9 mouse cellular contexts compared by ENCODE assay signal in genomic region chr5:92332359-92332840, GRCm38 (mm10). TPM values are rescaled to one million over a fixed set of nuclear protein-coding genes. Genes with fewer than 3 reads are reported as not detected.
DNase-seq lines count a peak whose midpoint lies in the region; ATAC-seq and TF ChIP-seq lines count a peak whose summit lies in the region.
"Had no signal": no experiment of that assay in that cellular context is flagged by ENCODE, and none has a peak within 500 bp of the region (broad histone marks: within the 10 kb centered on the region; RNA-seq: fewer than 3 reads in every experiment).

No protein-coding gene starts in this region.

- no peak overlapping the region for H3K4me3 ChIP-seq in CH12.LX (replicated peaks in 1 of 3; ENCODE audit: low read depth in 2 of 3, low read length in 2 of 3, poor library complexity in 1 of 3)
- H3K4me3 ChIP-seq in kidney, embryonic 14.5 days (ENCODE audit: low read length) = no peak overlapping the region
- H3K4me3 ChIP-seq: midbrain, embryonic 12.5 days had no signal

- DNase-seq in 3T3-L1 (ENCODE audit: low read depth, low spot score) (peak; percentile 87), CH12.LX (ENCODE audit: extremely low read depth) (no peak)
- DNase-seq in heart, adult 18-20 months = peak; percentile 85
- no peak for DNase-seq in urinary bladder, postnatal 4 days (ENCODE audit: low spot score in 2 of 2)
- no peak for DNase-seq in cerebellum, postnatal 14 days

- no peak for TF ChIP-seq EP300 in CH12.LX (IDR thresholded peaks at IDR 0.05; ENCODE audit: low read length)

- dilution Hi-C loops in CH12.LX (cut with MboI; ENCODE audit: extremely low pct_ligation_motif_present, extremely low pct_unique_long_range_greater_than_20kb, low sequenced_read_pairs) = no loop called here

- no peak for ATAC-seq in kidney, embryonic 14.5 days (ENCODE audit: low FRiP score, low TSS enrichment)
- 0 out of 2 replicates have a peak, but pooled peaks have one; percentile 39 for ATAC-seq in megakaryocyte, adult 5-6 weeks (ENCODE audit: poor library complexity, severe bottlenecking)

- no peak overlapping the region for H3K27ac ChIP-seq in CH12.LX (ENCODE audit: insufficient read depth, low read depth)
- peak overlapping the region; percentile 47; the same call in 1 of the 2 replicates for H3K27ac ChIP-seq in kidney, embryonic 14.5 days (ENCODE audit: low read depth, low read length)
- H3K27ac ChIP-seq: midbrain, embryonic 12.5 days had no signal

- no peak for TF ChIP-seq CTCF in CH12.LX (conservative IDR thresholded peaks at IDR 0.05 in 1 of 2, IDR thresholded peaks at IDR 0.05 in 1 of 2; ENCODE audit: low read depth in 2 of 2, low read length in 2 of 2)

- no peak for TF ChIP-seq RAD21 in CH12.LX (IDR thresholded peaks at IDR 0.05; ENCODE audit: low read depth, low read length)

- 0 out of 4 replicates have a peak, but pooled peaks cover 0 to 5% of the 10 kb centered on the region in 2 experiments for H3K4me1 ChIP-seq in CH12.LX (ENCODE audit: control insufficient read depth in 1 of 2, insufficient read depth in 2 of 2)
- H3K4me1 ChIP-seq in kidney, embryonic 14.5 days (ENCODE audit: control insufficient read depth, insufficient read depth, low read length) = no peaks in the 10 kb centered on the region
- H3K4me1 ChIP-seq: midbrain, embryonic 12.5 days had no signal

- 63% methylated on average over 9 of the region's 9 CpGs for WGBS in kidney, embryonic 14.5 days

- no peaks in the 10 kb centered on the region for H3K27me3 ChIP-seq in CH12.LX (replicated peaks)
- no peaks in the 10 kb centered on the region for H3K27me3 ChIP-seq in kidney, embryonic 14.5 days (ENCODE audit: control insufficient read depth, insufficient read depth, low read length)
- H3K27me3 ChIP-seq: midbrain, embryonic 12.5 days had no signal

- no peaks in the 10 kb centered on the region for H3K79me2 ChIP-seq in CH12.LX (replicated peaks; ENCODE audit: control insufficient read depth, extremely low read depth, insufficient read depth, poor library complexity, severe bottlenecking)

- H3K36me3 ChIP-seq in CH12.LX (replicated peaks in 1 of 2; ENCODE audit: control insufficient read depth in 1 of 2, insufficient read depth in 1 of 2, low read length in 1 of 2) = no peaks in the 10 kb centered on the region
- no peaks in the 10 kb centered on the region for H3K36me3 ChIP-seq in kidney, embryonic 14.5 days (ENCODE audit: control insufficient read depth, insufficient read depth, low read length)
- H3K36me3 ChIP-seq: midbrain, embryonic 12.5 days had no signal

- H3K4me2 ChIP-seq in CH12.LX (ENCODE audit: insufficient read depth, low read depth, poor library complexity, severe bottlenecking) = peak overlapping the region; percentile 46
- H3K4me2 ChIP-seq in kidney, embryonic 14.5 days (replicated peaks; ENCODE audit: low read depth, low read length) = peak overlapping the region; percentile 12; the same call in 1 of the 2 replicates
- H3K4me2 ChIP-seq: midbrain, embryonic 12.5 days had no signal

- no peaks in the 10 kb centered on the region for H3K9me3 ChIP-seq in CH12.LX (replicated peaks; ENCODE audit: low read length)
- no peaks in the 10 kb centered on the region for H3K9me3 ChIP-seq in kidney, embryonic 14.5 days (ENCODE audit: control insufficient read depth, low read length)
- H3K9me3 ChIP-seq: midbrain, embryonic 12.5 days had no signal

- in situ Hi-C loops in CH12.LX (cut with MboI; ENCODE audit: low pct_ligation_motif_present, low pct_unique_long_range_greater_than_20kb, low sequenced_read_pairs) = no loop called here

- no peak overlapping the region for H3K9ac ChIP-seq in CH12.LX (ENCODE audit: insufficient read depth, low read depth)
- no peak overlapping the region for H3K9ac ChIP-seq in kidney, embryonic 14.5 days (ENCODE audit: low read depth, low read length)
- H3K9ac ChIP-seq: midbrain, embryonic 12.5 days had no signal

- TF ChIP-seq POLR2A in CH12.LX (IDR thresholded peaks at IDR 0.05; ENCODE audit: low read depth, low read length) = no peak

TF ChIP-seq in CH12.LX, 34 proteins besides CTCF, POLR2A, EP300 and RAD21:
- TF ChIP-seq CHD1 (IDR thresholded peaks at IDR 0.05; ENCODE audit: low read depth, low read length) = no peak
- TF ChIP-seq SMC3 (IDR thresholded peaks at IDR 0.05; ENCODE audit: low read depth, low read length) = no peak
TF ChIP-seq in CH12.LX: peak in this region for 0.

RNA-seq across cellular contexts. Expression of gene Art3, which starts 0.8 kb away (rescaled TPM):
- 0.25 and 0.34 TPM in 2 replicates for total RNA-seq in CH12.LX (2012; rRNA removed)
- not detected in 2 replicates for total RNA-seq in CH12.LX (2014; rRNA removed)
- polyA plus RNA-seq in CH12.LX (2012; ENCODE audit: insufficient read length, low read depth) = not detected in 2 replicates
- total RNA-seq in heart, adult 18-20 months (2021) = 100 to 1,000 TPM; 595 to 602 TPM
- 1.7 and 3.1 TPM in 2 replicates for polyA plus RNA-seq in kidney, embryonic 14.5 days (2014; fragmentation: Nextera tagmentation; extraction: Ambion mirVana)
- total RNA-seq in megakaryocyte, adult 5-6 weeks (2015) = not detected in 2 replicates
- total RNA-seq in megakaryocyte, adult 5-6 weeks (2017) = not detected in 2 replicates

RNA-seq across cellular contexts. Expression of gene Cxcl9, which starts 4.5 kb away (rescaled TPM):
- total RNA-seq in CH12.LX (2012; rRNA removed) = not detected in 2 replicates
- not detected in 2 replicates for total RNA-seq in CH12.LX (2014; rRNA removed)
- not detected in 2 replicates for polyA plus RNA-seq in CH12.LX (2012; ENCODE audit: insufficient read length, low read depth)
- total RNA-seq in heart, adult 18-20 months (2021) = 10 to 100 TPM in 1 of 2 experiments, 1 to 10 TPM in 1; 2.1 to 10.8 TPM
- not detected in 2 replicates for polyA plus RNA-seq in kidney, embryonic 14.5 days (2014; fragmentation: Nextera tagmentation; extraction: Ambion mirVana)
- total RNA-seq in megakaryocyte, adult 5-6 weeks (2015) = 0.14 and 0.45 TPM in 2 replicates
- total RNA-seq in megakaryocyte, adult 5-6 weeks (2017) = 0.61 and 10.7 TPM in 2 replicates
- polyA plus RNA-seq: cortical plate, adult 2 months; midbrain, embryonic 12.5 days had no signal

RNA-seq across cellular contexts. Expression of gene Cxcl10, which starts 16.3 kb away (rescaled TPM):
- total RNA-seq in CH12.LX (2012; rRNA removed) (0.30 and 0.55 TPM in 2 replicates), CH12.LX (2014; rRNA removed) (1.8 and 2.6 TPM in 2 replicates)
- 4.9 and 5.1 TPM in 2 replicates for polyA plus RNA-seq in CH12.LX (2012; ENCODE audit: insufficient read length, low read depth)
- total RNA-seq in heart, adult 18-20 months (2021) = under 1 TPM in 1 of 2 experiments, not detected in 1; 0.25 TPM
- 0.84 and 1.0 TPM in 2 replicates for polyA plus RNA-seq in kidney, embryonic 14.5 days (2014; fragmentation: Nextera tagmentation; extraction: Ambion mirVana)
- 27.7 and 36.5 TPM in 2 replicates for total RNA-seq in megakaryocyte, adult 5-6 weeks (2015)
- total RNA-seq in megakaryocyte, adult 5-6 weeks (2017) = 7.3 and 7.4 TPM in 2 replicates
- polyA plus RNA-seq: midbrain, embryonic 12.5 days had no signal

RNA-seq across cellular contexts. Expression of gene Sdad1, which starts 22.1 kb away (rescaled TPM):
- 43.6 and 51.7 TPM in 2 replicates for total RNA-seq in CH12.LX (2012; rRNA removed)
- total RNA-seq in CH12.LX (2014; rRNA removed) = 62.9 and 63.7 TPM in 2 replicates
- 72.9 and 95.3 TPM in 2 replicates for polyA plus RNA-seq in CH12.LX (2012; ENCODE audit: insufficient read length, low read depth)
- 10 to 100 TPM; 11.4 to 13.8 TPM for total RNA-seq in heart, adult 18-20 months (2021)
- 48.3 and 62.6 TPM in 2 replicates for polyA plus RNA-seq in kidney, embryonic 14.5 days (2014; fragmentation: Nextera tagmentation; extraction: Ambion mirVana)
- total RNA-seq in megakaryocyte, adult 5-6 weeks (2015) = 21.6 and 32.1 TPM in 2 replicates
- total RNA-seq in megakaryocyte, adult 5-6 weeks (2017) = 38.3 and 50.1 TPM in 2 replicates

RNA-seq across cellular contexts. Expression of gene Naaa, which starts 54.4 kb away (rescaled TPM):
- total RNA-seq in CH12.LX (2012; rRNA removed) = 13.7 and 16.2 TPM in 2 replicates
- total RNA-seq in CH12.LX (2014; rRNA removed) = 13.5 and 15.4 TPM in 2 replicates
- 11.5 and 14.5 TPM in 2 replicates for polyA plus RNA-seq in CH12.LX (2012; ENCODE audit: insufficient read length, low read depth)
- 10 to 100 TPM; 16.0 to 22.9 TPM for total RNA-seq in heart, adult 18-20 months (2021)
- 18.6 and 22.9 TPM in 2 replicates for polyA plus RNA-seq in kidney, embryonic 14.5 days (2014; fragmentation: Nextera tagmentation; extraction: Ambion mirVana)
- 310 and 351 TPM in 2 replicates for total RNA-seq in megakaryocyte, adult 5-6 weeks (2015)
- 171 and 196 TPM in 2 replicates for total RNA-seq in megakaryocyte, adult 5-6 weeks (2017)

Comparison
In these comparisons a context has a peak if more than half of its experiments do, and no peak if none do; other contexts are left out.
1. DNase-seq: peak in 3T3-L1 (single experiment) and heart, adult 18-20 months (2 of 2); none in CH12.LX (single experiment), urinary bladder, postnatal 4 days (0 of 2) and cerebellum, postnatal 14 days (0 of 2).
2. RNA of gene Art3, which starts 0.8 kb away (total RNA-seq): 595 to 602 TPM in heart, adult 18-20 months; 0.25 to 0.34 TPM in CH12.LX and not detected in megakaryocyte, adult 5-6 weeks; every median in the first group is over 100 times any median in the second.